Mouse (Mus musculus) brain, adult 2 months (tissue): ENCODE results near the gene Smoc1.

Experiments used
- DNase-seq: peaks from one replicate; pipeline ENCODE4 v3.0.0; 2011; ENCODE audit warnings: low read depth, low spot score

Smoc1 gene

DNA sequence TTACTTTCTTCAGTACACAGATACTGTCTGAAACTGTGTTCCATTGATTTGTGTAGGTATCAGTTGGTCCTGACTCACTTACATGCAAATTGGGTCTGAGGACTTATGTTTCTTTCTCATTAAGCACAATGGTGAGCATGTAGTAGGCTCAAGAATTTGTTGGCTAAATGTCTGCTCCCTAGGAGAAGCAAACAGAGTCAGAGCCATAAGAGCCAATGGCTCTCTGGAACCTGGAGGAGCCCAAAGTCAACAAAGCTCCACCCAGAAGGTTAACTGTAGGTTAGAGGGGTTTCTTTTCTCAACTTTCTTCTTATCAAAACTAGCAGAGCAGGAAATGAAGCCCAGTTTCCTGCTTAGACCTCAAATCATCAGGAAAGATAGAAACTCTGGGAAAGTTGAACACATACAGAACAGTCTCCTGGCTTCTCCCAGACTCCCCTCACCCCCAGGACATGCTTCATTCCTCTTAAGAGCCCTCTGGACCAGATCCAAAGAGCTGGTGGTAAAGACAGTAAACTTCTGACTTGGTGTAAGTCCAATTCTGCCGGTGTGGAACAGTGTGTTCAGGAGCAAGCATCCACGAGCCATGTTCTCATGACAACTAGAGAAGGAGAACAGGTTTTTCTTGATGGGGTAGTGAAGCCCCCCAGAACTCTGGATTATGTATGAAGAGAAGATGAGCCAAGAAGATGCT lies 51.5 kb downstream of the Smoc1 start:
- DNase-seq = no peak

DNA sequence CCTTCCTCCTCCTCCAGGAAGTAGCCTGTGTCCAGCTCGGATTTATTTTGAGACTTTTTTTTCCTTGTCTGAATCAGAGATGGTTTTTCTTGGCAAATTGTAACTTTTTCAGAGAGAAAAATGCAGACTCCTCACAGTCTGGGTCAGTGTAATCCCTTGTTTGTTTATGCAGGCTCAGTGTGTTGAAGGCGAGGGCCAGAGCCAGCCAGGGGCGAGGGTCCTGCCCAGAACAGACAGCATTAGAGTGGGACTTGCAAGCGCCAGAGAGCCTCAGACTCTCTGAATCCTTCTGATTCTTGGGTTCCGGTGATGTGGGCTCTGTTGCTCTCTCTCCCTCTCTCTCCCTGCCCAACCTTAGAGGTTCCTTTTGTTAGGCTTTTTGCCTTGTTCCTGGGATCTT lies 53.7 kb downstream of the Smoc1 start:
- no peak for DNase-seq

DNA sequence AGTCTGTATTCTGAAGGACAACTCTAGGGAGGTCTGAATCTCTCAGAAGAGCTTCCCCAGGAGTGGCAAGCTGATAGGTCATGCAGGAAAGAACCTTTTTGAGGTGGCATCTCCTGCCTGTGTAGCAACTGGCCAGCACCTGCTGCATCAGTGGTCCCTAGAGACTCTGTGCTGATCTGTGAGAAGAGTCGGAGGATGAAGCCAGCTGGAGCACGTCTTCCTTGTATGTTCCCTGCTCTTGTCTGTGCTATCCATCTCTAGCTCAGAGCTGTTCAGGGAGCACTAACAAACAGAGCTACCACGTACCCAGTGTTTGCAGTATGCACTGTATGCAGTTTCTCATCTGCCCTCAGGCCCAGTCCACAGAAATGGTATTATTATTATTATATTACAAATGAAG lies 54.4 kb downstream of the Smoc1 start:
- DNase-seq = no peak

DNA sequence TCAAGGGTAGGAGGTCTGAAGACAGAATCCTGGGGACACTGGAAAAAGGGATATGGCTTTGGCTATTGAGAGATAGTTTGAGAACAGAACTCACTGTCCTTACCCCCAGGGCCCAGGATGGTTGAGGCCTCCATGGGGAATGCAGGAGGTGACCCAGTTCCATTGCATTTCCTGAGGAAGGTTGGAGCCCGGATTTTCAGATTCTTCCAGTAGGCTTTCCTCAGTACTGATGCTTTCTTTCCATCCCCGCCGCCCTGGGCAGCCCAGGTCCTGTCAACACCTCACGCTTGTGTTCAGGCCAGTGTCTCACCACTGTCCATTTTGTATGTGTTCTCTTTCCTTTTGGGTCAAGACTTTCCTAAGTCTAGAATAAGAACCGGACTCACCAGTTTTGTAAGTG lies 56.5 kb downstream of the Smoc1 start:
- DNase-seq = no peak

DNA sequence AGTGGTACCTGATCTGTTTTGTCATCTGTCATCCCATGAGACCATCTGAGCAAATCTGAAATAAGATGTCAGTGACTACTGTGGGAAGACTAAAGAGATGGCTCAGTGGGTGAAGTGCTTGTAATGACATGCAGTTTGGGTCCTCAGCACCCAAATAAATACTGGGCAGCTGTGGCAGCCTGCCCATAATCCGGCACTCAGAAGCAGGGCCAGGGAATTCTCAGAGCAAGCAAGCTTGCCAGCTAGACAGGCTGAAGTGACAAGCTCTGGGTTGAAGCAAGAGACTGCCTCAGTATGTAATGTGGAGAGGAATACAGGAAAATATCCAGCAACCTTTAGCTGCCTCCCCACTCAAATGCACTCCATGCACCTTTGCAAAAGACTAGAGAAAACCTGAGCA lies 58.6 kb downstream of the Smoc1 start:
- peak; percentile 30 for DNase-seq

DNA sequence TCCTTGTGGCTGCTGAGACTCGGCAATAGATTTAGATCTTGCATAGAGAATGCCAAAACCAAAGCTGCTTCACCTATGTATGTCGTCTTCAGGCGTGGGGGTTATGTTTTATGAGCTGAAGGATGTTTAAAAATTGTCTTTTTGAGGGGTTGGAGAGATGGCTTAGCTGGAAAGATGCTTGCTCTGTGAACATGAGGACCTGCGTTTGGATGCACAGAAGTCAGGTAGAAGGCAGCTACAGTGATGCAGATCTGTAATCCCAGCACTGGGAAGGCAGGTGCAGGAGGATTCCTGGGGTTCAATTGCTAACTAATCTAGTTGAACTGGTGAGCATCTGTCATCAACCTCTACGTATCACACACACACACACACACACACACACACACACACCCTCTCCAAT lies 61.5 kb downstream of the Smoc1 start:
- no peak for DNase-seq

DNA sequence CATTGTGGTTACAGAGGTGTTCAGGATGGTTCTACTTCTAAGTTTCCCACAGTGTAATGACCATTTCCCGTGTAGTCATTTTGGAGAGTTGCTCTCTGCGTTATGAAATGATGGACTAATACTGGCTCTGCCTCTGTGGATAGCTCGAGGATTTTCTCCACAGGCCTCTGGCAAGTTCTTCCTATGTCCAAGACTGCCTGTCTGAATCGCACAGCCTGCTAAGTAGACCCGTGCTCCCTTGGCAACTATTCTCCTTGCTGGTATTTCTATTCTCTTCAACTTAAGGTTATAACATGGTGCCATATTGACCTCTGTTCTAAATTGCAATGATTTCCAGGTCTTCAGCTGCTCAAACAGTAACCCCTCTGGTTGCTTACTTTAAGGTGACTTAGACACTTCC lies 65.0 kb downstream of the Smoc1 start:
- no peak for DNase-seq

DNA sequence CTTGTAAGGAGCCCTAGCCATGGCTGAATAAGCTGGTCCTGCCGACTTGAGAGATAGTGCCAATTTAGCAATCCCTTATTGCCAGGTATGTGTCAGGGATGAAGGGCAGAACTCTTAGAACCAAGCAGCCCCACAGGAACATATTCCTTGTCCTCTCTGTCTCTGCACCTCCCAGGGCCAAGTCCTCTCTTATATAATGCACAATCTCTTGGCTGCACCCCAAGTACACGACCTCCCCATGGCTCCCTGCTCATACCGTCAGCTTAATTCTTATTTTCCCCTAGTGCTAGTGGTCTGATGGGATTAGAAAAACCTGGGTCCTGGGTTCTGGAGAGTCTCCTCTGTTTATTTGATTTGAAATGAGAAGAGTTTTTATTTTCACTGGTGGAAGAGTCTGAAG lies 66.0 kb downstream of the Smoc1 start:
- peak; percentile 14 for DNase-seq

DNA sequence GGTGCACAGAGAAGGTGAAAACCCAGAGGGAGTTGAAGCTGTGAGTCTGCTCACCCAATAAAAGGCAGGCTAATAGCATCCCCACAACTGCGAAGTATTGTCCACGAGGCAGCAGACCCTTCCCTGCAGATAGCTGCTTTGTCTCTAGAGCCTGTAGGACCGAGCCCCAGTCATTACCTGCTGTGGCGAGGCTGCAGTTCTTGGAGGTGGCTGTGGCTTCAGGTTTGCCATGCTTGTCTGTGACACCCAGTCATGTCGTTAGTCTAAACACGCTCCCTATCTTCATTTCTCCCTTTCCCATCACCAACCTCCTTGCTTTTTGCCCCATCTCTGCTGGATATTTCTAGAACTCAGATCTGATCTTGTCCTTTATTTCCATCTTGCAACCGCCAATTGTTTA lies 66.6 kb downstream of the Smoc1 start:
- DNase-seq = no peak

DNA sequence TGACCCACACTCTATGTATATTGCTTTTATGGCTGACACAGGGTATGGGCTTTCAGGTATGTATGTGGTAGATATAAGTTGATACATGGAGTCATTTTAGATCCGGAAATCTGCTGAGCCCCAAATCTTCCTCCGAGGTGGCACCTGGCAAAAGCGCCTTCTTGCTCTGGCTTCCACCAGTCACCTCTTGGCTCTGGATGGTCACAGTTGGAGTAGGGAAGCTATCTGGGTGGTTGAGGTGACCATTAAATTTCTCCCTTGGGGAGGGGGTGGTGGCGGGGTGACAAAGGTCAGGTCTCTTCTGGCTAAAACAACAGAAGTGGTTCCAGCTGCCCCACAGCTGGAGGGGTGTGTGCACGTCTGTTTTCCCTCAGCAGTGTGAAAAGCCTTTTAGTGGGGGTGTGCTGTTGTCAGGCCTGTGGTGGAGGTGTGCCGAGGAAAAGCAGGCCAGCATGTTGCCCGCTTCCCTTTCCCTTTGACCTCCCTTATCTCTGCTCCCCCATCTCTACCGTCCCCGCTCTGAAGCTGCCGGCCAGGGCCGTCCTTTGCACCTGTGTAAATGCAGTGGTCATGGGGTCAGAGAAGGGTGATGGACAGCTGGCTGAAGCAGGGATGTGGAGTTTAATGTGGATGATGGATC lies 68.3 kb downstream of the Smoc1 start:
- DNase-seq = no peak

DNA sequence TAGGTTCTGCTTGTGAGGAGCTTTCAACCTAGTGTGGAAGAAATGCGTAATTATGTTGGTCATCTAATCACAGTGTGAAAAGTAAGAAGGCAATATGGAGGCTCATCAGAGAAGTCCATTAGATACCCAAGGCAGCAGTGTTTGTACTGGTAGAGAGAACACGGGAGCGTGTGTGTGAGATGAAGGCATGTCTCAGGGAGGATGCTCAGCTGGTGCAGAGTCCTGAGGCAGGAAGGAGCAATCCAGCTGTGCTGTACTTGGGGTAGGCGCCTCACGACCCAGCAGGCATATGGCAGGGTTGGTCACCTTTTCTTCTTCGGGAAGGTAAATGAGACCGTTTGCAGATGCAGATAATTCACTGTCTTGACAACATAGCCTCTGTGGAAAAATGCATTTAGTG lies 70.7 kb downstream of the Smoc1 start:
- no peak for DNase-seq

DNA sequence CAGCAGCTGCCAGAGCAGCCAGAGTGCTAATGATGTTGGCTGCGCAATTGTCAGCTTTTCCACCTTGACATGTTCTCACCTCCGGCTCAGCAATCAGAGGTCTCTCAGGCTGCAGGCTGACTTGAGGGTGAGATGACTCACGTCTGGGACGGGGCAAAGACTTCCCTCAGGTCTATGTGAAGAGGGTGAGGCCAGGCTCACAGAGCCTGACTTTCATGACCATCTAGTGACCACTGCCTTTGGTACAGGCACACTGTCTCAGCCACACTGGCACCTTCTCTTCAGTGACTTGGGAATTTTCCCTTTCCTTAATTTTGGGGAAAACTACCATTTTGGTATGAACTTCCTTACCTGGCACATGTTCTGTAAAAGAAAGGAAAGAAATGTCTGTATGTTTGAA lies 71.1 kb downstream of the Smoc1 start:
- DNase-seq = no peak

DNA sequence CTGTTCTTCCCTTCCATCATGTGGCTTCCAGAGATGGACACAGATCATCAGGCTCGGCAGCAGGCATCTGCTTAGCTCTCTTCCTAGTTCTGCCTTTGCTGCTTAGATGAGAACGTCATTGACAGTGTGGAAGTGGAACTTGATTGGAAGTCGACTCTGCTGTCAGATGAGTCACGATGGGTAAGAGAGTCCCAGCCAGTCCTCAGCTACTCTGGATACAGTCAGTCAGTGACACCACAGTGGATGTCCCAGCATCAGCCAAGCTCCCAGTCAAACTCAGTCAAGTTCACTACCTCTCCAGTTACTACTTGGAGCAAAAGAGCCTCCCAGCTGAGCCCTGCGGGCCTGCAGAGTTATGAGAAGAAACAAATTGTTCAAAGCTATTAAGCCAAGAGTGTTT lies 72.6 kb downstream of the Smoc1 start:
- DNase-seq = no peak

DNA sequence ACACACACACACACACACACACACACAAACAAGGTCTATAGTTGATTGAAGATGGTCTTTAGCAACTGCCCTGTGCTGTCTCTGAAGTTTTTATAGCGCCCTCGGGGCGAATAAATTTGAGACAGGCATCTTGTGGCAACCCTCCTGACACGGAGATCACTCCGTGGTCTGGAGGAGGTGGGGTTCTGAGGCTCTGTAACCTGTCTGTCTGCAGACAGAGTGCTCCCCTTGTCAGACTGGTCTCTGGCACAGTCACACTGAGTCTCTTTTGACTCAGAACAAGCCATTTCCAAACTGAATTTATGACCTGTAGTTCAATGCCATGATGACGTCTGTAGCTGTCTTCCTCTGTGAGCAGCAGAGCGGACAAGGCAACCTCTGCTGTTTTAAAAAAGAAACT lies 75.1 kb downstream of the Smoc1 start:
- DNase-seq = no peak

DNA sequence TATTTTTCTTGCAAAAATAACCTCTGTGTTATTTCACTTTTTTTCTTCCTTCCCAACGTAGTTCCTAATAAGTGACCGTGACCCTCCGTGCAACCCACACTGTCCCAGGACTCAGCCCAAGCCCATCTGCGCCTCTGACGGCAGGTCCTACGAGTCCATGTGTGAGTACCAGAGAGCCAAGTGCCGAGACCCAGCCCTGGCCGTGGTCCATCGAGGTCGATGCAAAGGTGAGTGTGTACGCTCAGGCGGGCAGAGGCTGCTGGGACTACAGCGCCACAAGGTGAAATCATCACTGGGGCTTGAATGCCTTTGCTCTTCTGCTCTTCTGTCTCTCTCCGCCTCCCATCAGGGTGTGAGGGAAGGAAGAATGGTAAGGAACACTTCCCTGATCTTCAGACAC lies 77.9 kb downstream of the Smoc1 start:
- no peak for DNase-seq

DNA sequence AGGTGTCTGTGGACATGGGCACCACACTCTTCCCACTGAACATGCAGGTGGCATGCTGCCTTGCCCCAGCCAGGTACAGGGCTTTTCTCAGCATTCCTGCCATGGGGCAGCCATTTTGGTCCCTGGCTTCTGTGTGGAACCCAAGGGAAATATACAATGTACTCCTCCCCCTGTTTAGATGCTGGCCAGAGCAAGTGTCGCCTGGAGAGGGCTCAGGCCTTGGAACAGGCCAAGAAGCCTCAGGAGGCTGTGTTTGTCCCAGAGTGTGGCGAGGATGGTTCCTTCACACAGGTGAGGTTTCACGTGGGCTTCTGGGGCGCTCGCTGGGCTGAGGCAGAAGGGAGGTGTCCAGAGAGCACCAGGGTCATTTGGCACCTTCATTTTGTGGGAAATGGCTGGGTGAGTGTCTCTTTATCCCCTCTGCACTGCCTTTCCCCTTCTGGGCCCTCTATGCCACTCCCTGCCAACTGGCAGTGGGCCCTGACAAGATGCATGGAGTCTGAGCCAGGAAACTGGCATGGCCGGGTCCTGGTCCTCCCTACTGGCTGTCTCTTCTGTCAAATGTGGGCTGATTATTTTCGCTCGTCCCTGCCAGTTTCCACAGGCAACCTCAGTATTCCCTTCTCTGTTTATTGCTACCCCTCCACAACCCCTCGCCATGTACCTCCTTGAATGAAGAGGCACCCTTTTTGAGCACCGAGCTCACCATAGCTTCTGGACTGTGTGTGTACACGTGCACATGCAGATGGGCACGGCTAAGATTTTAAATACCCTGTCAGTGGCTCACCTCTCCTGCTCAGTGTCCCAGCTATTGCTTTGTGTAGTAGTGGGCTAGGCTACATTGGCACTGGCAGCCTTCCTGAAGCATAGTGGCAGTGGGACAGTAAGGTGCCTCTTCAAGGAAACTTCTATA lies 79.4 kb downstream of the Smoc1 start:
- DNase-seq = peak; percentile 82

DNA sequence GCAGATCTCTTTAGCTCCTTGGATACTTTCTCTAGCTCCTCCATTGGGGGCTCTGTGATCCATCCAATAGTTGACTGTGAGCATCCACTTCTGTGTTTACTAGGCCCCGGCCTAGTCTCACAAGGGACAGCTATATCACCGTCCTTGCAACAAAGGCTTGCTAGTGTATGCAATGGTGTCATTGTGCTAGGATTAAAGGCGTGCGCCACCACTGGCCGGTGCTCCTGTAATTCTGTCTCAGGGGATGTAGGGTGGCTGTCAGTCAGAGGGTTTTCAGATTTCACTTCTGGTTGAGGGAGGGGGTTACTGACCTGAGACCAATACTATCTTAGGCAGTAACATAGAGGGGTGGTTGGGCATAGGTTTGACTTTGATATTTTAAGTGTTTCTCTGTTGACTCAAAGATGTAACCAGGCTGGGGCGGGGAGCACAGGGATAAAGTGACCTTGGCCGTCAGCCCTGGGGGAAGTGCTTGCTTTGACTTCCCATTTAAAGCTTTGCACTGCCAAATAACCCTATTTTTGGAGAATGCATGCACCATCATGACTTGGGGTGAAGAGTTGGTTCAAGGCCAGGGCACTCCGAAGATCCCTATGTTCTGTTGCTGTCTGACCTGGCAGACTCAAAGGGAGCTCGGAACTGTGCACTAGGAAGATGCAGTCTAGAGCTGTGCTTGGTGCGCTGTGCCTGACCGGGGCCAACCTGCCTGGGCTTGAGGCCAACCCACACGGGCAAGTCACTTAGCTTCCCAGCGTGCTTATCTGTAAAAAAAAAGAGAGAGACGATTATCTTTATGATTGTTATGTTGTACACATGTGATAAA lies 80.9 kb downstream of the Smoc1 start:
- DNase-seq = peak; percentile 27

DNA sequence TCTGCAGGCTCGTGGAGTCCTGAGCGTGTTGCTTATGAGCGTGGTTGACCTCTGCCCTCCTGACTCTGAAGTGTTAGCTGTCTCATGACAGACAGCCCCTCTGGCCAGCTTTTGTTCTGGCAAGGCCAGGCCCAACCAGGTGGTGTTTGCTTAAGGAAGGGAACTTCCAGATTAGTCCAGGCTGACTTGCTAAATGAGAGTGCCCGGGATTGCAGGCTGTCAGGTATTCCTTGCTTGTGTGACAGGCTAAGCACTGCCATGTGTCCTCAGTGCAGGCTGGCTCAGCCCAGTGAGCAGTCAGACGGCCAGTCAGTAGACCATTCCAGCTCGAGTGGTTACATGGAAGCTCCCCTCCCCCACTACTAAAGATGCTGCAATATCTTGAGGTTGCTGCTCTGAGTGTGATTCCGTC lies 82.0 kb downstream of the Smoc1 start:
- DNase-seq = no peak

DNA sequence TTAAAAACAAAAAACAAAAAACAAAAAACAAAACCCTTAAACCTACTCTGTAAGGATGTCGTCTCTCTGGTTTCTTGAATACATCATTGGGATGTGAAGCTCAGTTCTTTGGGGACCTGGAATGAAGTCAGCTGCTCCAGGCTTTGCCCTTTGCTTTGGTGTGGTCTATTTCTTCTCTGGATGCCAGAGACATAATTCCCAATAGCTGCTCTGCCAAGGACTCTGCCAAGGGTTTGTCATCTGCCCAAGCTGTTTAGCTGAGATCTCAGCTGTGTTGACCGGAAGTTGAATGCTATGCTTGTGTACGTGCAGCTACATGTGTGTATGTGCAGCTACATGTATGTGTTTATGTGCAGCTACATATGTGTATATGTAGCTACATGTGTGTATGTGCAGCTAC lies 83.4 kb downstream of the Smoc1 start:
- DNase-seq = no peak

DNA sequence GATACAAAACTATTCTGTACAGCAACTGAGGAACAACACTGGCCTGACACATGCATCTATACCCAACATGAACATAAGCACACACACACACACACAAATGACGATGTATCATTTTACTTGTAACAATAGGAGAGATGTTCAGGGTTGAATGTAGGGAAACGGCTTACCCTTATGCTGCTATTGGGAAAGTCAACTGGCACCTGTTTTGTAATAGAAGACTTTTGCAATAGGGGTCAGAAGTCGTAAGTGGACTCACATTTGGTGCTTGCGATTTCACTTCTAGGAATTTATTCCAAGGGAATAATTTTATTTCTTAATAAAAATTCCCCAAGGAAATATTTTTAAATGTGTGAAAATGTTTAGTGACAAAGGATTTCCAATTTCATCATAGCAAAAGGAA lies 85.7 kb downstream of the Smoc1 start:
- no peak for DNase-seq

DNA sequence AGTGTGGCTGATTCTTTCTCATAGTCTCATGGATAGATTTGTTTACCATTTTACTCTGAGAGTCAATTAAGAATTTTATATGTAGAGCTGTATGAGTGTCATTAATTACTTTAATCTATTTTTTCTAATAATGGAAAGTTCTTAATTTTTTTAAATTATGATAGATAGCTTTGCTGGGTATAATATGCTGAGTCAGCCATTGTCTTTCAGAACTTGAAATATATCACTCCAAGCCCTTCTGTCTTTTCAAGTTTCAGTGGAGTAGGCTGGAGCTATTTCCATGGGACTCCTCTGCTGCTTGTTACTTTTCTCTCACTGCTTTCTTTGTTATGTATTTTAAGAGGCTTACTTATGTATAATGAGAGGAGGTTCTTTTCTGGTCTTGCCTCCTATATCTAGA lies 93.7 kb downstream of the Smoc1 start:
- no peak for DNase-seq

DNA sequence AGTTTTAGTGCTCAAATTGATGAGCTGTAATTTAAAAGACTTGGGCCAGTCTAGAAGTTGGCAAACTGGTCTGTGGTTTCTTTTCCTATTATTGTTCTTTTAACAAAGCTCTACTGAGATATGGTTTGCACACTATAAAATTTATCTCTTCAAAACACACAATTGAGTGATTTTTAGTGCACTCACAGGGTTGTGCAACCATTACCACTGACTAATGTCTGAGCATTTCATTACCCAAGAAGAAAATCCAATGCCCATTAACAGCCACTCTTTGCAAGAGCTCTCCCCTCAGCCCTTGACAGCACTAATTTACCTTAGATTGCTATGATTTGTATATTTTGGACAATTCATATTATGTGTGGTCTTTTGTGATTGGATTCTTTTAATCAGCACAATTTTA lies 97.2 kb downstream of the Smoc1 start:
- DNase-seq = no peak
